Mouse (Mus musculus): ENCODE data around the gene Sobp. TPM values are rescaled to one million over a fixed set of nuclear protein-coding genes. Genes with fewer than 3 reads are reported as not detected.

Gene Sobp
- polyA plus RNA-seq, 1 experiment from 2014 or later, result 0.29 TPM

DNA sequence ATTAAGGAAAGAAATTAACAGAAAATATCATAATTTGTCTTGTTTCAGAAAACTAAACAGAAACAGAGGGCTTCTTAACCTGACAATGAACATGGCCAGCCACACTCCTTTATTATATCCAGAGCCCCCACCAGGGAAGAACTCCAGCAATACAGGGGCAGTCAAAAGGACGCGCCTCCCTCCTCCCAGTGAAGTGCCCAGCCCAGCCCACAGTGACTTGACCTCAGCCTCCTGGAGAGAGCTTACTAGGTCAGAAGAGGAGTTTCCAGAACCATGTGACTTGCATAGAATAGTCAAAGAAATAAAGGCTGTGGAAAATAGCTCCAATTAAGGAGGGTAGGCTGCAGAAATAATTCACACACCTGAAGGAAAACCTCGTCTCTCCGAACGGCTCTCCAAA lies 73.8 kb downstream of the Sobp start:
- WGBS, result 61% methylated on average over 5 of the region's 5 CpGs
- H3K4me1 ChIP-seq (replicated peaks; ENCODE audit: control insufficient read depth, insufficient read depth, low read length), result no peaks in the 10 kb centered on the region

DNA sequence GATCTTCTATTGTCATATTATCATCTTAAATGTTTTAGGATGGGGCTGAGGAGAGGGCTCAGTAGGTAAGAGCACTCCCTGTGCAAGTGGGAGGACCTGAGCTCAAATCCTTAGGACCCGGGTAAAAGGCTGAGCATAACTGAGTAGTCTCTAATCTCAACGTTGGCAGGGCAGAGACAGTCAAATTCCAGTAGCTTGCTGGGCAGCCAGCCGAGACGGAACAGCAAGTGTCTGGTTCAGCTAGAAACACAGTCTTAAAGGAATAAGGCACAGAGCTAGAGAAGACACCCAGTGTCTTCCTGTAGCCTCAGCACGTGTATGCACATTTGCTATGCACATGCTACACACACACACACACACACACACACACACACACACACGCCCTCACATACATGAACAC lies 75.1 kb downstream of the Sobp start:
- no peak for ATAC-seq (ENCODE audit: low read depth)
- no peaks in the 10 kb centered on the region for H3K36me3 ChIP-seq (ENCODE audit: control insufficient read depth, insufficient read depth, low read length)
- WGBS, result 70% methylated on average over 6 of the region's 6 CpGs
- H3K4me2 ChIP-seq (ENCODE audit: low read depth, low read length), result no peak overlapping the region
- no peak overlapping the region for H3K9ac ChIP-seq (ENCODE audit: low read length)
- H3K4me1 ChIP-seq (replicated peaks; ENCODE audit: control insufficient read depth, insufficient read depth, low read length), result no peaks in the 10 kb centered on the region
- no peak overlapping the region for H3K27ac ChIP-seq (ENCODE audit: low read length)
- H3K27me3 ChIP-seq (ENCODE audit: control insufficient read depth, insufficient read depth, low read depth, low read length), result no peaks in the 10 kb centered on the region
- no peaks in the 10 kb centered on the region for H3K9me3 ChIP-seq (ENCODE audit: control insufficient read depth, low read length)
- no peak overlapping the region for H3K4me3 ChIP-seq (ENCODE audit: low read length)

More for the DNA sequence above, 73.8 kb downstream of the Sobp start:
- no peak for ATAC-seq (ENCODE audit: low read depth)
- Histone ChIP-seq H3K27ac (ENCODE audit: low read length) (no peak overlapping the region), H3K4me3 (ENCODE audit: low read length) (no peak overlapping the region), H3K9me3 (ENCODE audit: control insufficient read depth, low read length) (no peaks in the 10 kb centered on the region), H3K9ac (ENCODE audit: low read length) (no peak overlapping the region), H3K36me3 (ENCODE audit: control insufficient read depth, insufficient read depth, low read length) (no peaks in the 10 kb centered on the region), H3K27me3 (ENCODE audit: control insufficient read depth, insufficient read depth, low read depth, low read length) (no peaks in the 10 kb centered on the region), H3K4me2 (ENCODE audit: low read depth, low read length) (no peak overlapping the region)

DNA sequence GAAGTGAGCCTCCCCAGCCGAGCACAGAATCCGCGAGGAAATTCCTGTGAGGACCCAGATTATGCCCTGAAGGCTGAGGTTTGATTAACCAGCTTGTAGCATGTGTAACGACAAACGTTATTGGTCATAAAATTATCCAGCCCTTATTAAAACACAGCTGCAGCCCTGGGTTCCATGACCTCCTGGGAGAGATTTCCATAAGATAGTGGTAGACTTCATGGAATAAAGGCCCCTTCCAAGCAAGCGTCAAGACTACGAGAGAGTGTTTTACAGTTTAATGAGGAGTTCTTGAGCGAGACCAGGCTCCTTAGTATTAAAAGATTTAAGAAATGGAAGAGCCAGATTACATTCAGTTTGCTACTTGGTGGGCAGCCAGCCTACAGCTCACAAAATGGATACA lies 76.6 kb downstream of the Sobp start:
- no peaks in the 10 kb centered on the region for H3K9me3 ChIP-seq (ENCODE audit: control insufficient read depth, low read length)
- WGBS, result 64% methylated on average over 8 of the region's 8 CpGs
- ATAC-seq (ENCODE audit: low read depth), result no peak
- H3K27ac ChIP-seq (ENCODE audit: low read length), result no peak overlapping the region
- no peak overlapping the region for H3K4me3 ChIP-seq (ENCODE audit: low read length)
- no peaks in the 10 kb centered on the region for H3K4me1 ChIP-seq (replicated peaks; ENCODE audit: control insufficient read depth, insufficient read depth, low read length)
- H3K27me3 ChIP-seq (ENCODE audit: control insufficient read depth, insufficient read depth, low read depth, low read length), result no peaks in the 10 kb centered on the region
- H3K4me2 ChIP-seq (ENCODE audit: low read depth, low read length), result no peak overlapping the region
- no peaks in the 10 kb centered on the region for H3K36me3 ChIP-seq (ENCODE audit: control insufficient read depth, insufficient read depth, low read length)
- H3K9ac ChIP-seq (ENCODE audit: low read length), result no peak overlapping the region

DNA sequence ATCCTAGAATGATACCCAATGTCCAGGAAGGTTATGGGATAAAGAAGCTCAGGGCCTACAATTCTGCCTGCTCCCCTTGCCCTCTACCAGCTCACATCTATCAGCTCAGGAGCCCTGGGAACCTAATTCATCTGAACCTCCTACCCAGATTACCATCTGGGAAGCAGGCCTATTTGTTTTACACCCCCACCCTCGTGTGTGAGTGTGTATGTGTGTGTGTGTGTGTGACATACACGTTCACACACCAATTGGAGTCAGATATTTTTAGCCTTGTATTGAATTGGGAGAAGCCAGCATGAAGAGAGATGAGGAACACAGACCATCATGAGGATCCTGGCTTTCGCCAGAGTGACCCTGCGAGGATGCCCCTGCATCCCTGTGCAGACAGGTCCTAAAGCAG lies 77.7 kb downstream of the Sobp start:
- Histone ChIP-seq H3K4me2 (ENCODE audit: low read depth, low read length) (no peak overlapping the region), H3K27ac (ENCODE audit: low read length) (no peak overlapping the region), H3K27me3 (ENCODE audit: control insufficient read depth, insufficient read depth, low read depth, low read length) (no peaks in the 10 kb centered on the region), H3K9ac (ENCODE audit: low read length) (no peak overlapping the region), H3K36me3 (ENCODE audit: control insufficient read depth, insufficient read depth, low read length) (no peaks in the 10 kb centered on the region), H3K4me3 (ENCODE audit: low read length) (no peak overlapping the region), H3K9me3 (ENCODE audit: control insufficient read depth, low read length) (no peaks in the 10 kb centered on the region), H3K4me1 (replicated peaks; ENCODE audit: control insufficient read depth, insufficient read depth, low read length) (no peaks in the 10 kb centered on the region)
- WGBS, result 67% methylated on average over 4 of the region's 4 CpGs
- ATAC-seq (ENCODE audit: low read depth), result no peak

DNA sequence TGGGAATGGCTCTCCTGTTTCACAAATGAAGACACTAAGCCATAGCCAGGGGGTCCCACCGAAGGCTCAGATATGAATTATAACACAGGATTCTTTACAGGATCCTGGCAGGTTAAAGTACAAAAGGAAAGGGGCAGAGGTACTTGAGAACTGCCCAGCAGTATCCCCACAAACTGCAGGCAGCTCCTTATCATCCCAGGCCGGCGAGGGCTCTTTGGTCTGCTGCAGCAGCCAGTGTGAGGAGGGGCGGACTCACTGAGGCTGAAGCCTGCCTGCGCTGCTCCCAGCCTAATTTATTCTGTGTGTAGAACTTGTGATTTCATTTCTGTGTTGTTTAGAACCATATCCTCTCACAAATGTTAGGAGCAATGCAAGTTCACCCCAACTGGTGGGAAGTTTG lies 79.8 kb downstream of the Sobp start:
- H3K36me3 ChIP-seq (ENCODE audit: control insufficient read depth, insufficient read depth, low read length), result no peaks in the 10 kb centered on the region
- no peaks in the 10 kb centered on the region for H3K4me1 ChIP-seq (replicated peaks; ENCODE audit: control insufficient read depth, insufficient read depth, low read length)
- no peak overlapping the region for H3K27ac ChIP-seq (ENCODE audit: low read length)
- H3K9ac ChIP-seq (ENCODE audit: low read length), result no peak overlapping the region
- WGBS, result 42% methylated on average over 5 of the region's 5 CpGs
- H3K27me3 ChIP-seq (ENCODE audit: control insufficient read depth, insufficient read depth, low read depth, low read length), result no peaks in the 10 kb centered on the region
- no peaks in the 10 kb centered on the region for H3K9me3 ChIP-seq (ENCODE audit: control insufficient read depth, low read length)
- no peak for ATAC-seq (ENCODE audit: low read depth)
- H3K4me3 ChIP-seq (ENCODE audit: low read length), result no peak overlapping the region
- no peak overlapping the region for H3K4me2 ChIP-seq (ENCODE audit: low read depth, low read length)

DNA sequence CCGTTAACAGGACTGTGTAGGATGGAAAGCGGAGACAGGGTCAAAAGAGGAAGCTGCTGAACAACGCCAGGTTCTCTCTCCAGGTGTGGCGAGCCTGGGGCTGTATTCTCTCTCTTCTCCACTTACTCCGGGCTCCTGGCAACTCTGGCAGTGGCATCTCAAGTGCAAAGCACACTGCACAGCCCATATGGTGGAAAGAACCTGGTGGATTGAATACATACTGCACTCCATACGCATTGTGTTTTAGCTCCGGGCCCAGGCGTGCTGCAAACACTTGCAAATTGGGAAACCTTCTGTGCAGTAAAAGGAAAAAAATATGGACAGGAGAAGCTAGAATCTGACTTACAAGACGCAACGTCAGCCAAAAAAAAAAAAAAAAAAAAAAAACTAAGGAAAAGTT lies 80.9 kb downstream of the Sobp start:
- Histone ChIP-seq H3K9me3 (ENCODE audit: control insufficient read depth, low read length) (no peaks in the 10 kb centered on the region), H3K4me3 (ENCODE audit: low read length) (no peak overlapping the region), H3K27ac (ENCODE audit: low read length) (no peak overlapping the region), H3K27me3 (ENCODE audit: control insufficient read depth, insufficient read depth, low read depth, low read length) (no peaks in the 10 kb centered on the region), H3K9ac (ENCODE audit: low read length) (no peak overlapping the region), H3K4me1 (replicated peaks; ENCODE audit: control insufficient read depth, insufficient read depth, low read length) (no peaks in the 10 kb centered on the region), H3K36me3 (ENCODE audit: control insufficient read depth, insufficient read depth, low read length) (no peaks in the 10 kb centered on the region), H3K4me2 (ENCODE audit: low read depth, low read length) (no peak overlapping the region)
- ATAC-seq (ENCODE audit: low read depth), result no peak
- 62% methylated on average over 10 of the region's 10 CpGs for WGBS

DNA sequence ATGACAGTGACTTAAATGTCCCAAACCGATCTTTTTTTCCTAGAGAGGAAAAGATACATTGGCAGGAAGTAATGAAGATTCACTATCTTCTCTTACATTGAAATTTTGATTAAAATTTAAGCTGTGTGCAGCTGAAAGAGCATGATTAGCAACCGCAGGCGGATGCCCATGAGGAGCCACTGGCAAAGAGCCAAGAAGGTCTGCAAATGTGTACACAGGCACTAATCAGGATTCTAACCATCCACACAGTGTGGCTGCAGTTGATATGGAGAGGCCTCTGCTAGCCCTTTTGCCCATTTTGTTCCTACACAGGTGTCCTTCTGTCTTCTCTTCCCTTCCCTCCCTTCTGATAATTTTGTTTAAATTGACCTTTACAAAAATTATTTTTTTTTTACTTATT lies 84.3 kb downstream of the Sobp start:
- no peak overlapping the region for H3K9ac ChIP-seq (ENCODE audit: low read length)
- H3K4me2 ChIP-seq (ENCODE audit: low read depth, low read length), result no peak overlapping the region
- H3K9me3 ChIP-seq (ENCODE audit: control insufficient read depth, low read length), result no peaks in the 10 kb centered on the region
- no peaks in the 10 kb centered on the region for H3K36me3 ChIP-seq (ENCODE audit: control insufficient read depth, insufficient read depth, low read length)
- WGBS, result 43% methylated on average over 3 of the region's 3 CpGs
- no peak overlapping the region for H3K27ac ChIP-seq (ENCODE audit: low read length)
- no peaks in the 10 kb centered on the region for H3K27me3 ChIP-seq (ENCODE audit: control insufficient read depth, insufficient read depth, low read depth, low read length)
- H3K4me1 ChIP-seq (replicated peaks; ENCODE audit: control insufficient read depth, insufficient read depth, low read length), result no peaks in the 10 kb centered on the region
- no peak overlapping the region for H3K4me3 ChIP-seq (ENCODE audit: low read length)
- ATAC-seq (ENCODE audit: low read depth), result no peak

DNA sequence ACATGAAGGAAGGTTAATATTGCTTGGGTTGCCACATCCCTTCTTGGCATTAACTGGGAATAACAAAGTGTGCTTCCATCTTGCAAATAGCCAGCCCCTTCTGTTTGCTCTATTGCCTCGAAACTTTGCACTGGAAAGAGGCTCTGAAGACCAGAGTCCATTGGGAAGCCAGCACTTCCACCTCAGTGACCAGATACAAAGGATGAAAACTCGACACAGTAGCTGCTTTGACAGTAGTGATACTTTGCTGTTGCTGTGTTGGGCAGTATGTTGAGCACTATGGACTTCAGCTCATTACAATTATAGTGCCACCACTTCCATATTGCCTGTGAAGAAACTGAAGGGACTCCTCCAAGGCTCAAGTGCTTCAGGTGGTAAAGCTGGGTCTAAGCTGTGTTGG lies 86.9 kb downstream of the Sobp start:
- WGBS, result 56% methylated on average over 2 of the region's 2 CpGs
- no peaks in the 10 kb centered on the region for H3K4me1 ChIP-seq (replicated peaks; ENCODE audit: control insufficient read depth, insufficient read depth, low read length)
- H3K4me2 ChIP-seq (ENCODE audit: low read depth, low read length), result no peak overlapping the region
- H3K4me3 ChIP-seq (ENCODE audit: low read length), result no peak overlapping the region
- no peaks in the 10 kb centered on the region for H3K9me3 ChIP-seq (ENCODE audit: control insufficient read depth, low read length)
- ATAC-seq (ENCODE audit: low read depth), result no peak
- no peak overlapping the region for H3K27ac ChIP-seq (ENCODE audit: low read length)
- no peaks in the 10 kb centered on the region for H3K27me3 ChIP-seq (ENCODE audit: control insufficient read depth, insufficient read depth, low read depth, low read length)
- no peak overlapping the region for H3K9ac ChIP-seq (ENCODE audit: low read length)
- no peaks in the 10 kb centered on the region for H3K36me3 ChIP-seq (ENCODE audit: control insufficient read depth, insufficient read depth, low read length)

DNA sequence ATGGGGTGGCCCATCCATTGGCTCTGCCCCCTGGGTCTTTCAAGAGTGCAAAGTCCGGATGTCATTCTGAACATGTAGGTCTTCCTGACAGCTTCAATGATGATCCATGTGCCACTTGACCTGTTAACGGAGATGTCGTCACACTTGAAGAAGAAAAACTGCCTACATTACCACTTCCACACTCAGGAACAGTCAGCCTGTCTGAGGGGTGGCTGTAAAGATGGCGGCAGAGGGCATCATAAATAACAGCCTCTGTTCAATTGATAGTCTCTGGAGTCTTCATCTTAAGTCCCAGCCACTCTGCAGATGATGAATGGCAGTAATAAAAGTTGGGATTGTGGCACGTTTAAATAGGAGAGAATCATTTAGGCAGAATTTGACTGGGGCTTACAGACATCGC lies 87.4 kb downstream of the Sobp start:
- no peaks in the 10 kb centered on the region for H3K4me1 ChIP-seq (replicated peaks; ENCODE audit: control insufficient read depth, insufficient read depth, low read length)
- WGBS, result 82% methylated on average over 6 of the region's 6 CpGs
- ATAC-seq (ENCODE audit: low read depth), result no peak
- H3K36me3 ChIP-seq (ENCODE audit: control insufficient read depth, insufficient read depth, low read length), result no peaks in the 10 kb centered on the region
- H3K4me2 ChIP-seq (ENCODE audit: low read depth, low read length), result no peak overlapping the region
- no peak overlapping the region for H3K9ac ChIP-seq (ENCODE audit: low read length)
- H3K4me3 ChIP-seq (ENCODE audit: low read length), result no peak overlapping the region
- H3K9me3 ChIP-seq (ENCODE audit: control insufficient read depth, low read length), result no peaks in the 10 kb centered on the region
- H3K27ac ChIP-seq (ENCODE audit: low read length), result no peak overlapping the region
- H3K27me3 ChIP-seq (ENCODE audit: control insufficient read depth, insufficient read depth, low read depth, low read length), result no peaks in the 10 kb centered on the region

DNA sequence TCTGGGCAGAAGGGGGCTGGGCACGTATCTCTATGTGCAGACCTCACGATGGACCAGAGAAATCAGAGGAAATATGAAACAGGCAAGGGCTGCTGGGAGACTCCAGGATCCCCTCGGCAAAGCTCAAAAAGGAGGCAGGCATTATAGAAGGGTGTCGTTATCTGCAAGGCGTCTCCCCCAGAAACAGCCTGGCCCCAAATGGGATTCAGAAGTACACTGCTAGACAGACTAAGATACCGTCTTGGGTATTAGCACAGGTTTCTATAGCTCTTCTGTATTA lies 90.3 kb downstream of the Sobp start:
- ATAC-seq (ENCODE audit: low read depth), result no peak
- H3K27me3 ChIP-seq (ENCODE audit: control insufficient read depth, insufficient read depth, low read depth, low read length), result no peaks in the 10 kb centered on the region
- H3K4me1 ChIP-seq (replicated peaks; ENCODE audit: control insufficient read depth, insufficient read depth, low read length), result no peaks in the 10 kb centered on the region
- H3K36me3 ChIP-seq (ENCODE audit: control insufficient read depth, insufficient read depth, low read length), result no peaks in the 10 kb centered on the region
- no peak overlapping the region for H3K4me3 ChIP-seq (ENCODE audit: low read length)
- H3K9me3 ChIP-seq (ENCODE audit: control insufficient read depth, low read length), result no peaks in the 10 kb centered on the region
- H3K4me2 ChIP-seq (ENCODE audit: low read depth, low read length), result no peak overlapping the region
- no peak overlapping the region for H3K27ac ChIP-seq (ENCODE audit: low read length)
- 54% methylated on average over 6 of the region's 6 CpGs for WGBS
- H3K9ac ChIP-seq (ENCODE audit: low read length), result no peak overlapping the region

Data from lung, embryonic 16.5 days (tissue).